19 mouse cellular contexts compared by ENCODE assay signal in the genomic region with DNA sequence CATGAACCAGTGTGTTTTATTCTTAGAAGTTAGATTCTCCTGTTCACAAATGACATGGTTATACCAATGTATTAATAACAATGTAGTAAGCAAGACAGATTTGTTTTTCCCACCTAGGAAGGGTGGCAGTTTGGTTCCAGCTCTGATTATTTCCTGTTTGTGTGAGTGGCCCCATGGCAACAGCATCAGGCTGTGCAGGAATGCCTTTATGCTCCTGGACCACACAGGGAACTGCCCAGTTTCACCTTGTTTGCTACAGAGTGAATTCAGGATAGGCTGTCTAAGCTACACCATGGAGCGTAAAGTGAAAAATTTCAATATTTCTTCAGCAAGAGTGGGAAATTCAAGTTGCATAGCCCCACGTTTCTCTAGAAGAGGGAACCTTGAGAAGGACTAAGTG.
"Had no signal": no experiment of that assay in that cellular context is flagged by ENCODE, and none has a peak within 500 bp of the region (broad histone marks: within the 10 kb centered on the region; RNA-seq: fewer than 3 reads in every experiment).

No protein-coding gene starts in this region.

- H3K4me3 ChIP-seq: kidney, embryonic 15.5 days; limb, embryonic 12.5 days; limb, embryonic 15.5 days; megakaryocyte, embryonic 14.5 days; midbrain, embryonic 15.5 days had no signal

- H3K36me3 ChIP-seq: kidney, embryonic 15.5 days; limb, embryonic 12.5 days; limb, embryonic 15.5 days; midbrain, embryonic 15.5 days had no signal

- ATAC-seq: liver, postnatal 0 days; lung, postnatal 0 days; midbrain, embryonic 15.5 days had no signal

- H3K4me1 ChIP-seq: megakaryocyte, embryonic 14.5 days had no signal

- H3K9me3 ChIP-seq: kidney, embryonic 15.5 days; limb, embryonic 12.5 days; limb, embryonic 15.5 days; megakaryocyte, embryonic 14.5 days; midbrain, embryonic 15.5 days had no signal

- H3K9ac ChIP-seq: kidney, embryonic 15.5 days; limb, embryonic 12.5 days; limb, embryonic 15.5 days; liver, embryonic 14.5 days; liver, postnatal 0 days; lung, embryonic 14.5 days; midbrain, embryonic 15.5 days had no signal

- H3K27me3 ChIP-seq: kidney, embryonic 15.5 days; limb, embryonic 12.5 days; limb, embryonic 15.5 days; megakaryocyte, embryonic 14.5 days; midbrain, embryonic 15.5 days had no signal

- DNase-seq: kidney, adult 11 months; kidney, adult 8-10 months; kidney, postnatal 10 days; kidney, postnatal 36 days; left cerebral cortex, postnatal 4 days; liver, postnatal 0 days; lung, embryonic 14.5 days; thymus, adult 18-20 months; thymus, postnatal 4 days had no signal

- H3K27ac ChIP-seq: kidney, embryonic 15.5 days; limb, embryonic 12.5 days; limb, embryonic 15.5 days; liver, embryonic 14.5 days; macrophage; midbrain, embryonic 15.5 days had no signal

- H3K4me2 ChIP-seq: kidney, embryonic 15.5 days; limb, embryonic 12.5 days; limb, embryonic 15.5 days; liver, embryonic 11.5 days; lung, embryonic 14.5 days; midbrain, embryonic 11.5 days; midbrain, embryonic 15.5 days had no signal
